Mouse (Mus musculus) kidney, adult 2 months (tissue): ENCODE measurements around the gene Tmem123.

ENCODE experiments used
- CTCF ChIP-seq: fragments of 200-500 bp; conservative IDR thresholded peaks from 2 replicates; pipeline ENCODE4 v1.5.1; 2011; ENCODE audit warnings: low read depth, mild to moderate bottlenecking, control low read depth, low read length, moderate library complexity, mixed read lengths; ENCODE audit not compliant: insufficient read depth, insufficient read length
- POLR2A ChIP-seq: fragments of 200-500 bp; IDR thresholded peaks from one replicate; pipeline ENCODE4 v1.6.1; 2011; ENCODE audit warnings: low read depth, low read length, control low read depth

- TF ChIP-seq CTCF (no peak), POLR2A (no peak)
Observed at GRCm38 (mm10) chr9:7841221-7841620, 77.4 kb downstream of the Tmem123 start.
